Mouse (Mus musculus) CH12.LX (cell line): ENCODE measurements around the gene Milr1. TPM values are rescaled to one million over a fixed set of nuclear protein-coding genes. Genes with fewer than 3 reads are reported as not detected.

Experiments used
- DNase-seq: peaks from one replicate; pipeline ENCODE4 v3.0.0-alpha.2; 2013; ENCODE audit errors: extremely low read depth
- H3K27ac ChIP-seq: 2 replicates; pipeline ENCODE4 v1.5.1; 2012; ENCODE audit warnings: low read depth, mild to moderate bottlenecking, control low read depth, moderate library complexity; ENCODE audit not compliant: insufficient read depth
- H3K27me3 ChIP-seq: replicated peaks from 2 replicates; pipeline ENCODE3; 2012; ENCODE audit warnings: inconsistent platforms
- H3K36me3 ChIP-seq, 2 experiments: replicated peaks in 1 of 2; 2 replicates each; pipeline versions ENCODE3 to v1.6.1; 2012; ENCODE audit warnings: inconsistent platforms in 1 of 2, low read length in 1 of 2, mild to moderate bottlenecking in 1 of 2, mixed read lengths in 1 of 2, moderate library complexity in 1 of 2; ENCODE audit not compliant: control insufficient read depth in 1 of 2, insufficient read depth in 1 of 2
- H3K4me1 ChIP-seq, 2 experiments: 2 replicates each; pipeline ENCODE4 v1.6.1; 2012; ENCODE audit warnings: inconsistent platforms in 1 of 2, moderate library complexity in 1 of 2; ENCODE audit not compliant: insufficient read depth in 2 of 2, control insufficient read depth in 1 of 2
- H3K4me2 ChIP-seq: 2 replicates; pipeline ENCODE4 v1.6.1; 2012; ENCODE audit warnings: low read depth, mild to moderate bottlenecking, control low read depth; ENCODE audit not compliant: poor library complexity, insufficient read depth, severe bottlenecking
- H3K4me3 ChIP-seq, 3 experiments: fragments of 150-350 bp in 1 of 3; sonication (generic) in 1 of 3; replicated peaks in 1 of 3; 2 replicates each; pipeline versions ENCODE3 to v1.5.1; 2011 to 2012; ENCODE audit warnings: low read depth in 2 of 3, low read length in 2 of 3, mild to moderate bottlenecking in 2 of 3, moderate library complexity in 2 of 3, control low read depth in 1 of 3, improper control_type of control experiment in 1 of 3, inconsistent platforms in 1 of 3, mixed read lengths in 1 of 3; ENCODE audit not compliant: poor library complexity in 1 of 3
- H3K79me2 ChIP-seq: replicated peaks from 2 replicates; pipeline ENCODE4 v1.6.1; 2012; ENCODE audit warnings: mild to moderate bottlenecking, moderate library complexity; ENCODE audit not compliant: control insufficient read depth, poor library complexity, insufficient read depth, severe bottlenecking; ENCODE audit errors: extremely low read depth
- H3K9ac ChIP-seq: 2 replicates; pipeline ENCODE4 v1.6.1; 2012; ENCODE audit warnings: low read depth, mild to moderate bottlenecking, control low read depth, moderate library complexity; ENCODE audit not compliant: insufficient read depth
- H3K9me3 ChIP-seq: replicated peaks from 2 replicates; pipeline ENCODE3; 2012; ENCODE audit warnings: low read length, inconsistent platforms, mixed read lengths
- BHLHE40 ChIP-seq: IDR thresholded peaks from 2 replicates; pipeline ENCODE4 v1.6.1; 2011; ENCODE audit warnings: mild to moderate bottlenecking, low read depth, low read length, improper control_type of control experiment
- E2F4 ChIP-seq: IDR thresholded peaks from 2 replicates; pipeline ENCODE4 v1.6.1; 2011; ENCODE audit warnings: low read depth, low read length, improper control_type of control experiment; ENCODE audit not compliant: insufficient replicate concordance
- ELF1 ChIP-seq: IDR thresholded peaks from 2 replicates; pipeline ENCODE4 v1.6.1; 2014; ENCODE audit warnings: low read depth, mild to moderate bottlenecking, inconsistent platforms, low read length, improper control_type of control experiment
- EP300 ChIP-seq: IDR thresholded peaks from 2 replicates; pipeline ENCODE4 v1.6.1; 2011; ENCODE audit warnings: low read length, improper control_type of control experiment
- HCFC1 ChIP-seq: IDR thresholded peaks from 2 replicates; pipeline ENCODE4 v1.6.1; 2012; ENCODE audit warnings: low read depth, mild to moderate bottlenecking, inconsistent platforms, low read length, improper control_type of control experiment
- JUN ChIP-seq: IDR thresholded peaks from 2 replicates; pipeline ENCODE4 v1.6.1; 2011; ENCODE audit warnings: low read depth, mild to moderate bottlenecking, low read length, improper control_type of control experiment, moderate library complexity; ENCODE audit not compliant: insufficient read depth
- JUND ChIP-seq: conservative IDR thresholded peaks from 2 replicates; pipeline ENCODE4 v1.6.1; 2011; ENCODE audit warnings: low read depth, low read length, improper control_type of control experiment
- KAT2A ChIP-seq: IDR thresholded peaks from 2 replicates; pipeline ENCODE4 v1.6.1; 2012; ENCODE audit warnings: low read length, improper control_type of control experiment, inconsistent platforms; ENCODE audit not compliant: insufficient replicate concordance
- MAX ChIP-seq: IDR thresholded peaks from 2 replicates; pipeline ENCODE4 v1.6.1; 2011; ENCODE audit warnings: low read length, improper control_type of control experiment
- MAZ ChIP-seq: IDR thresholded peaks from 2 replicates; pipeline ENCODE4 v1.6.1; 2012; ENCODE audit warnings: low read depth, mild to moderate bottlenecking, inconsistent platforms, low read length, improper control_type of control experiment, moderate library complexity
- MEF2A ChIP-seq: IDR thresholded peaks from 2 replicates; pipeline ENCODE4 v1.6.1; 2014; ENCODE audit warnings: low read depth, mild to moderate bottlenecking, inconsistent platforms, low read length, improper control_type of control experiment, borderline replicate concordance
- MXI1 ChIP-seq: IDR thresholded peaks from 2 replicates; pipeline ENCODE4 v1.6.1; 2011; ENCODE audit warnings: mild to moderate bottlenecking, low read depth, low read length, improper control_type of control experiment
- MYC ChIP-seq: IDR thresholded peaks from 2 replicates; pipeline ENCODE4 v1.6.1; 2011; ENCODE audit warnings: low read depth, mild to moderate bottlenecking, improper control_type of control experiment, low read length
- PAX5 ChIP-seq: IDR thresholded peaks from 2 replicates; pipeline ENCODE4 v1.6.1; 2012; ENCODE audit warnings: low read length, inconsistent platforms, mixed read lengths
- POLR2A ChIP-seq: IDR thresholded peaks from 2 replicates; pipeline ENCODE4 v1.6.1; 2011; ENCODE audit warnings: low read depth, mild to moderate bottlenecking, improper control_type of control experiment, low read length
- POLR2AphosphoS2 ChIP-seq: IDR thresholded peaks from 2 replicates; pipeline ENCODE4 v1.6.1; 2011; ENCODE audit warnings: low read depth, low read length, improper control_type of control experiment
- RCOR1 ChIP-seq: conservative IDR thresholded peaks from 2 replicates; pipeline ENCODE4 v1.6.1; 2012; ENCODE audit warnings: low read depth, mild to moderate bottlenecking, inconsistent platforms, low read length, improper control_type of control experiment
- TBP ChIP-seq: conservative IDR thresholded peaks from 2 replicates; pipeline ENCODE4 v1.6.1; 2011; ENCODE audit warnings: low read depth, low read length, improper control_type of control experiment
- TCF12 ChIP-seq: IDR thresholded peaks from 2 replicates; pipeline ENCODE4 v1.6.1; 2014; ENCODE audit warnings: low read depth, mild to moderate bottlenecking, inconsistent platforms, low read length, improper control_type of control experiment
- USF2 ChIP-seq: conservative IDR thresholded peaks from 2 replicates; pipeline ENCODE4 v1.6.1; 2011; ENCODE audit warnings: low read depth, low read length, improper control_type of control experiment
- ZC3H11A ChIP-seq: IDR thresholded peaks from 2 replicates; pipeline ENCODE4 v1.6.1; 2012; ENCODE audit warnings: low read depth, mild to moderate bottlenecking, inconsistent platforms, low read length, improper control_type of control experiment
- ZKSCAN1 ChIP-seq: IDR thresholded peaks from 2 replicates; pipeline ENCODE4 v1.6.1; 2012; ENCODE audit warnings: low read depth, inconsistent platforms, low read length, improper control_type of control experiment, borderline replicate concordance
- ZNF384 ChIP-seq: IDR thresholded peaks from 2 replicates; pipeline ENCODE4 v1.6.1; 2012; ENCODE audit warnings: low read depth, low read length, improper control_type of control experiment, inconsistent platforms
- dilution Hi-C: fragments of 300-500 bp; cut with MboI; formaldehyde crosslinking; loops from 2 replicates; pipeline ENCODE4 v1.14.3; 2020; ENCODE audit warnings: low sequenced_read_pairs; ENCODE audit not compliant: extremely low pct_unique_long_range_greater_than_20kb, extremely low pct_ligation_motif_present
- in situ Hi-C: fragments of 300-500 bp; cut with MboI; formaldehyde crosslinking; loops from 3 replicates; pipeline ENCODE4 v1.14.3; 2019; ENCODE audit warnings: low sequenced_read_pairs, low pct_ligation_motif_present, low pct_unique_long_range_greater_than_20kb, mixed read lengths
- polyA plus RNA-seq: library from polyadenylated mRNA; unstranded; fragments of >175 nt; gene quantifications from 2 replicates; pipeline ENCODE4 v1.2.1, GENCODE M21; 2012; ENCODE audit warnings: low read depth; ENCODE audit not compliant: insufficient read length
- total RNA-seq, 2 experiments: library from RNA; depleted of rRNA; stranded (reverse); fragments of 300-350 nt in 1 of 2; fragments of >200 nt in 1 of 2; gene quantifications; 2 replicates each; pipeline ENCODE4 v1.2.3; 2012 to 2014

Gene Milr1
- total and polyA plus RNA-seq, 3 experiments, result 22.0 to 41.2 (median 35.4) TPM

DNA sequence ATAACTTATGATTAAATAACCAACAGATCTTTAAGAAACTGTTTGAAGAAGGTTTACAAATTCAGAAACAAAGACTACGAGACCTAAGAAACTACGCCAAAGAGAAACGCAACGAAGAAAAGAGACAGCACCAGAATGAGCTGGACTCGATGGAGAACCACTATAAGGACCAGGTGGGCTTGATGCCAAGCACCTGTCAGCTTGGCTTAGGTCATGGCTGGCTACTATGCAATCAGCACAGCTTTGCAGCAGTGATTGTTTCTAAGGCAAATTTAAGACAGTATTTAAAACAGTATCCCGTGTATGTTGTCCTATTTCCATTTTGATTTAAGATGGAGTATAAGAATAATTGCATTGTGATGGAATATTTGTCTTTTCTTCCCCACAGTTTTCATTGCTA, 66.8 kb downstream of the Milr1 start:
- no peaks in the 10 kb centered on the region for H3K4me1 ChIP-seq
- H3K79me2 ChIP-seq, result no peaks in the 10 kb centered on the region
- in situ Hi-C loops (no loop called here), dilution Hi-C loops (no loop called here)
- H3K27ac ChIP-seq, result no peak overlapping the region
- no peak overlapping the region for H3K4me2 ChIP-seq
- TF ChIP-seq HCFC1 (no peak), ZKSCAN1 (no peak), ZC3H11A (no peak), MAX (no peak), JUN (no peak), USF2 (no peak), BHLHE40 (no peak), MEF2A (no peak), MXI1 (no peak), POLR2AphosphoS2 (no peak), E2F4 (no peak)
- peaks cover 78 to 95% of the 10 kb centered on the region in 2 experiments for H3K36me3 ChIP-seq
- H3K27me3 ChIP-seq, result no peaks in the 10 kb centered on the region
- H3K4me3 ChIP-seq, result no peak overlapping the region
- H3K9ac ChIP-seq, result no peak overlapping the region
- DNase-seq, result no peak
- H3K9me3 ChIP-seq, result no peaks in the 10 kb centered on the region

DNA sequence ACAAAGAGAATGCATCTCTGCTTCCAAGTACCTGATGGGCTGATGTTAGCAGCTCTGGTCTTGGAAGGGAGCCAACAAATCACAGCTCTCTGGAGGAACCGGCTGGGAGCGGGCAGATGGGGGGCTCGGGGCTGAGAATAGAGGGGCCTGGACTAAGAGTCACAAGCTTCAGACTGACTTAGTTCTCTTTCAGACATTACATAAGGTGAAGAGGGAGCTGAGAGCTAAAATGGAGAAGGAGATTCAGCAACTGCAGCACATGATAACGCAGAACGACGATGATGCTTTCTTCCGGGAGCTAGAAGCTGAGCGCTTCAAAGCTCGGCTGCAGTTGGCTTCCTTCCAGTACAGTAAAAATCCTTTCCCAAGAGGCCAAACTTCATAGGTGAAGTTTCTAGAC, 67.3 kb downstream of the Milr1 start:
- DNase-seq, result no peak
- dilution Hi-C loops (no loop called here), in situ Hi-C loops (no loop called here)
- no peak overlapping the region for H3K4me3 ChIP-seq
- peaks cover 77 to 95% of the 10 kb centered on the region in 2 experiments for H3K36me3 ChIP-seq
- no peaks in the 10 kb centered on the region for H3K27me3 ChIP-seq
- no peak overlapping the region for H3K9ac ChIP-seq
- no peak overlapping the region for H3K27ac ChIP-seq
- TF ChIP-seq POLR2A (no peak), JUN (no peak), TCF12 (no peak), BHLHE40 (no peak), PAX5 (no peak), HCFC1 (no peak), EP300 (no peak), USF2 (no peak), RCOR1 (no peak), JUND (no peak), ZKSCAN1 (no peak), MAZ (no peak), MAX (no peak), KAT2A (no peak), TBP (no peak), ZNF384 (no peak), ELF1 (no peak), MYC (no peak)
- H3K79me2 ChIP-seq, result no peaks in the 10 kb centered on the region
- no peaks in the 10 kb centered on the region for H3K9me3 ChIP-seq
- H3K4me1 ChIP-seq, result no peaks in the 10 kb centered on the region
- H3K4me2 ChIP-seq, result no peak overlapping the region
